Comparison of ENCODE assay signal across 8 mouse cellular contexts in genomic region chr8:11003253-11003652, GRCm38 (mm10). TPM values are rescaled to one million over a fixed set of nuclear protein-coding genes. Genes with fewer than 3 reads are reported as not detected.
A peak's percentile ranks its signal among the peaks of the same experiment; 100 is the strongest.
DNase-seq lines count a peak whose midpoint lies in the region; ATAC-seq and TF ChIP-seq lines count a peak whose summit lies in the region.

No protein-coding gene starts in this region.

- peak overlapping the region; percentile 93 for H3K9ac ChIP-seq in liver, embryonic 16.5 days (ENCODE audit: low read depth, low read length)

- peak overlapping the region; percentile 92 for H3K4me2 ChIP-seq in liver, embryonic 16.5 days (ENCODE audit: low read depth, low read length)

- ATAC-seq in liver, embryonic 16.5 days (ENCODE audit: low read depth), result no peak
- no peak for ATAC-seq in monocyte, adult 5-6 weeks (replicated peaks; ENCODE audit: insufficient number of reproducible peaks, low FRiP score, low TSS enrichment, poor library complexity, severe bottlenecking)
- no peak for ATAC-seq in inflammation-experienced regulatory T-cells, adult 6 months

- 6% methylated on average over 6 of the region's 6 CpGs for WGBS in cerebellum, adult 2 months
- 64% methylated on average over 6 of the region's 6 CpGs for WGBS in hindbrain, embryonic 10.5 days
- WGBS in liver, embryonic 16.5 days (ENCODE audit: insufficient replicate concordance), result 31% methylated on average over 6 of the region's 6 CpGs

- H3K4me1 ChIP-seq in cerebellum, adult 2 months (ENCODE audit: control insufficient read depth, insufficient read depth, low read length), result peaks cover 20% of the 10 kb centered on the region
- H3K4me1 ChIP-seq in hindbrain, embryonic 10.5 days (replicated peaks), result peaks cover 89% of the 10 kb centered on the region
- H3K4me1 ChIP-seq in liver, embryonic 16.5 days (ENCODE audit: control insufficient read depth, low read depth, low read length), result peaks cover 57% of the 10 kb centered on the region

- TF ChIP-seq POLR2A in cerebellum, adult 2 months (IDR thresholded peaks at IDR 0.05; ENCODE audit: borderline replicate concordance, insufficient read depth, low read length), result no peak

- TF ChIP-seq CTCF in cerebellum, adult 2 months (IDR thresholded peaks at IDR 0.05; ENCODE audit: borderline replicate concordance, insufficient read depth, low read depth, low read length), result no peak

- H3K4me3 ChIP-seq in cerebellum, adult 2 months (replicated peaks; ENCODE audit: insufficient read depth, low read depth, low read length), result peak overlapping the region; percentile 83
- peak overlapping the region; percentile 88 for H3K4me3 ChIP-seq in hindbrain, embryonic 10.5 days
- H3K4me3 ChIP-seq in liver, embryonic 16.5 days (ENCODE audit: low read depth, low read length), result peak overlapping the region; percentile 91

- H3K27me3 ChIP-seq in cerebellum, adult 2 months (ENCODE audit: control insufficient read depth, insufficient read depth, low read length), result no peaks in the 10 kb centered on the region
- 0 out of 2 replicates have a peak, but pooled peaks cover 8% of the 10 kb centered on the region for H3K27me3 ChIP-seq in hindbrain, embryonic 10.5 days (ENCODE audit: insufficient read depth, poor library complexity, severe bottlenecking)
- no peaks in the 10 kb centered on the region for H3K27me3 ChIP-seq in liver, embryonic 16.5 days (ENCODE audit: control insufficient read depth, insufficient read depth, low read depth, low read length)

- no peak for DNase-seq in cerebellum, adult 2 months
- no peak for DNase-seq in cerebellum, postnatal 10 days
- DNase-seq in B cell, adult 2 months, result peak; percentile 21 to 33
- no peak for DNase-seq in hindbrain, embryonic 10.5 days (ENCODE audit: low spot score)
- no peak for DNase-seq in right cerebral cortex, postnatal 4 days

- H3K27ac ChIP-seq in cerebellum, adult 2 months (ENCODE audit: insufficient read depth, low read length), result no peak overlapping the region
- H3K27ac ChIP-seq in hindbrain, embryonic 10.5 days, result peak overlapping the region; percentile 99
- peak overlapping the region; percentile 53 for H3K27ac ChIP-seq in liver, embryonic 16.5 days (ENCODE audit: low read length)

- no peaks in the 10 kb centered on the region for H3K9me3 ChIP-seq in hindbrain, embryonic 10.5 days
- H3K9me3 ChIP-seq in liver, embryonic 16.5 days (replicated peaks; ENCODE audit: control insufficient read depth, low read length), result no peaks in the 10 kb centered on the region

- peaks cover 48% of the 10 kb centered on the region for H3K36me3 ChIP-seq in hindbrain, embryonic 10.5 days
- peaks cover 5% of the 10 kb centered on the region for H3K36me3 ChIP-seq in liver, embryonic 16.5 days (ENCODE audit: control insufficient read depth, insufficient read depth)

RNA-seq across cellular contexts. Expression of gene Irs2, which starts 5.0 kb away (rescaled TPM):
- 26.2 and 27.3 TPM in 2 replicates for polyA plus RNA-seq in cerebellum, adult 2 months (2012; rRNA removed)
- 4.9 and 6.0 TPM in 2 replicates for polyA plus RNA-seq in hindbrain, embryonic 10.5 days (2016; fragmentation: Nextera tagmentation; extraction: Ambion mirVana)
- polyA plus RNA-seq in liver, embryonic 16.5 days (2015; fragmentation: Nextera tagmentation; extraction: Ambion mirVana), result 3.0 and 3.2 TPM in 2 replicates
- 31.1 to 35.4 TPM (median 33.2 TPM) in 3 replicates for total RNA-seq in monocyte, adult 5-6 weeks (2017)
- under 1 TPM in 2 of 3 experiments, not detected in 1; 0.72 to 0.73 TPM for polyA plus RNA-seq in inflammation-experienced regulatory T-cells, adult 6 months (2017; shearing (Covaris generic))

Comparison
In these comparisons a context has a peak if more than half of its experiments do, and no peak if none do; other contexts are left out.
1. DNase-seq: peak in B cell, adult 2 months (2 of 2); none in cerebellum, adult 2 months (0 of 2), cerebellum, postnatal 10 days (0 of 2), hindbrain, embryonic 10.5 days (single experiment) and right cerebral cortex, postnatal 4 days (single experiment).
2. Peak in every context shown above with its lines, with median percentiles within 50 percentile points of each other: H3K4me3 ChIP-seq.